Mouse (Mus musculus) hindbrain, embryonic 15.5 days (tissue): ENCODE results near the gene Ncbp1. TPM values are rescaled to one million over a fixed set of nuclear protein-coding genes. Genes with fewer than 3 reads are reported as not detected.

Experiments used
- ATAC-seq: fragments of 200-750 bp; cut with Nextera tagmentation; 2 replicates; pipeline ENCODE4 v1.8.0; 2017; ENCODE audit warnings: low read depth, moderate number of reproducible peaks, moderate TSS enrichment; ENCODE audit not compliant: low FRiP score
- H3K27ac ChIP-seq: fragments of 300-500 bp; sonication (generic); replicated peaks from 2 replicates; pipeline ENCODE4 v1.5.1; 2015; ENCODE audit warnings: mild to moderate bottlenecking, inconsistent platforms
- H3K27me3 ChIP-seq: fragments of 300-500 bp; sonication (generic); 2 replicates; pipeline ENCODE4 v1.6.1; 2015; ENCODE audit warnings: control low read depth, inconsistent platforms
- H3K36me3 ChIP-seq: fragments of 300-500 bp; sonication (generic); 2 replicates; pipeline ENCODE4 v1.6.1; 2015; ENCODE audit warnings: control low read depth, inconsistent platforms
- H3K4me1 ChIP-seq: fragments of 300-500 bp; sonication (generic); replicated peaks from 2 replicates; pipeline ENCODE4 v1.6.1; 2015; ENCODE audit warnings: control low read depth, inconsistent platforms
- H3K4me2 ChIP-seq: fragments of 300-500 bp; sonication (generic); 2 replicates; pipeline ENCODE4 v1.6.1; 2015; ENCODE audit warnings: moderate library complexity, mild to moderate bottlenecking, inconsistent platforms
- H3K4me3 ChIP-seq: fragments of 300-500 bp; sonication (generic); 2 replicates; pipeline ENCODE4 v1.5.1; 2015; ENCODE audit warnings: mild to moderate bottlenecking, inconsistent platforms
- H3K9ac ChIP-seq: fragments of 300-500 bp; sonication (generic); 2 replicates; pipeline ENCODE4 v1.6.1; 2015; ENCODE audit warnings: inconsistent platforms
- H3K9me3 ChIP-seq: fragments of 300-500 bp; sonication (generic); 2 replicates; pipeline ENCODE4 v1.6.1; 2016; ENCODE audit warnings: control low read depth, inconsistent platforms
- WGBS: fragments of 180-500 bp; shearing (Covaris S2); methylation state at CpG from one replicate; pipeline ENCODE4 v1.1.7; 2015; 5-methylcytosine and 5-hydroxymethylcytosine counted together
- polyA plus RNA-seq: library from polyadenylated mRNA; unstranded; fragments of >200 nt; fragmentation: Nextera tagmentation; extraction: Ambion mirVana; gene quantifications from 2 replicates; pipeline ENCODE4 v1.2.1, GENCODE M21; 2015

Ncbp1 gene
- polyA plus RNA-seq, 1 experiment from 2014 or later = 73.4 TPM

DNA sequence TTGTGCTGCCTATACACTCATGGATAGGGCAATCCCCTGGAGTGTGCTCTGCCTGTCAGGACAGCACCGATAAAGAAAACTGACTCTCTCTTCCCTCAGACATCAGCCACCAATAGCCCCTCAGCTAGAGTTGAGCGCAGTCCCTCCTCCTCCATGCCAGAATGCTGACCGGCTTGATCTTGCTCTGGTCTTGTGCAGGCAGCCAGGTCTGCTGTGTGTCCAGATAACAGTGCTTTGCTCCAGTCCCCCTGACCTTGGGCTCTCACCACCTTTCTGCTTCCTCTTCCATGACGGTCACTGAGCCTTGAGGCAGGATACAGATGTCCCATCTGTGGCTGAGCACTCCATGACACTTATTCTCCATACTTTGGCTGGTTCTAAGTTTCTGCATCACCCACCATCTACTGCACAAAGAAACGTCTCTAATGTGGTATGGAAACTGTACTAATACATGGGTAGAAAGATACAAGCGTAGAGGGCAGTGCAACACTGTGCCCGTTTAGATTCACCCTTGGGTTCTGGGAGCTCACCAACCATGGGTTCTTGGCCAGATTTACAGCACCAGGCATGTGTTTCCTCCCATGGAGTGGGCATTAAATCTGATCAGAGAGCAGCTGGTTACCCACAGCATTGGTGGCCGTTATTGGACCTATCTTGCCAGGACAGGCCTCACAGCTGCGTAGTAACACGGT lies 36.2 kb upstream of the Ncbp1 start:
- Histone ChIP-seq H3K9ac (no peak overlapping the region), H3K4me2 (no peak overlapping the region), H3K27ac (no peak overlapping the region), H3K4me3 (no peak overlapping the region), H3K4me1 (no peaks in the 10 kb centered on the region), H3K9me3 (no peaks in the 10 kb centered on the region), H3K36me3 (no peaks in the 10 kb centered on the region), H3K27me3 (no peaks in the 10 kb centered on the region)
- ATAC-seq = no peak
- WGBS = 88% methylated on average over 10 of the region's 10 CpGs

GRCm38 (mm10) chr4:46110084-46110483 lies 28.3 kb upstream of the Ncbp1 start:
- WGBS = 91% methylated on average over 8 of the region's 8 CpGs
- no peak overlapping the region for H3K9ac ChIP-seq
- no peaks in the 10 kb centered on the region for H3K27me3 ChIP-seq
- H3K4me1 ChIP-seq = no peaks in the 10 kb centered on the region
- ATAC-seq = no peak
- H3K36me3 ChIP-seq = peaks cover 14% of the 10 kb centered on the region
- H3K4me2 ChIP-seq = no peak overlapping the region
- H3K4me3 ChIP-seq = no peak overlapping the region
- no peak overlapping the region for H3K27ac ChIP-seq
- no peaks in the 10 kb centered on the region for H3K9me3 ChIP-seq

GRCm38 (mm10) chr4:46111361-46111760 lies 27.1 kb upstream of the Ncbp1 start:
- H3K9ac ChIP-seq = no peak overlapping the region
- no peaks in the 10 kb centered on the region for H3K4me1 ChIP-seq
- ATAC-seq = no peak
- no peak overlapping the region for H3K4me3 ChIP-seq
- H3K27me3 ChIP-seq = no peaks in the 10 kb centered on the region
- H3K9me3 ChIP-seq = no peaks in the 10 kb centered on the region
- no peak overlapping the region for H3K27ac ChIP-seq
- H3K36me3 ChIP-seq = peaks cover 26% of the 10 kb centered on the region
- no peak overlapping the region for H3K4me2 ChIP-seq
- WGBS = 55% methylated on average over 3 of the region's 3 CpGs

- H3K4me1 ChIP-seq = no peaks in the 10 kb centered on the region
- no peak for ATAC-seq
- WGBS = 67% methylated on average over 1 of the region's 1 CpGs
- H3K9me3 ChIP-seq = no peaks in the 10 kb centered on the region
- no peak overlapping the region for H3K4me3 ChIP-seq
- no peak overlapping the region for H3K9ac ChIP-seq
- no peaks in the 10 kb centered on the region for H3K27me3 ChIP-seq
- H3K4me2 ChIP-seq = no peak overlapping the region
- no peak overlapping the region for H3K27ac ChIP-seq
- H3K36me3 ChIP-seq = peaks cover 59% of the 10 kb centered on the region
These were observed 23.1 kb upstream of the Ncbp1 start for GRCm38 (mm10) chr4:46115308-46115707.

- Histone ChIP-seq H3K36me3 (peaks cover 70% of the 10 kb centered on the region), H3K9ac (no peak overlapping the region)
These were observed 21.8 kb upstream of the Ncbp1 start for GRCm38 (mm10) chr4:46116544-46117175.

GRCm38 (mm10) chr4:46117536-46117935 lies 20.9 kb upstream of the Ncbp1 start:
- H3K4me2 ChIP-seq = no peak overlapping the region
- ATAC-seq = no peak
- no peak overlapping the region for H3K27ac ChIP-seq
- peaks cover 76% of the 10 kb centered on the region for H3K36me3 ChIP-seq
- H3K4me3 ChIP-seq = no peak overlapping the region
- no peaks in the 10 kb centered on the region for H3K4me1 ChIP-seq
- no peaks in the 10 kb centered on the region for H3K27me3 ChIP-seq
- H3K9me3 ChIP-seq = no peaks in the 10 kb centered on the region
- H3K9ac ChIP-seq = no peak overlapping the region
- WGBS = 99% methylated on average over 4 of the region's 4 CpGs

More at GRCm38 (mm10) chr4:46116544-46117175, 21.8 kb upstream of the Ncbp1 start:
- H3K27ac ChIP-seq = no peak overlapping the region
- H3K4me1 ChIP-seq = no peaks in the 10 kb centered on the region
- H3K4me2 ChIP-seq = no peak overlapping the region
- 66% methylated on average over 10 of the region's 10 CpGs for WGBS
- H3K27me3 ChIP-seq = no peaks in the 10 kb centered on the region
- H3K4me3 ChIP-seq = no peak overlapping the region
- ATAC-seq = peak; percentile 48; the same call in 1 of the 2 replicates
- H3K9me3 ChIP-seq = no peaks in the 10 kb centered on the region

DNA sequence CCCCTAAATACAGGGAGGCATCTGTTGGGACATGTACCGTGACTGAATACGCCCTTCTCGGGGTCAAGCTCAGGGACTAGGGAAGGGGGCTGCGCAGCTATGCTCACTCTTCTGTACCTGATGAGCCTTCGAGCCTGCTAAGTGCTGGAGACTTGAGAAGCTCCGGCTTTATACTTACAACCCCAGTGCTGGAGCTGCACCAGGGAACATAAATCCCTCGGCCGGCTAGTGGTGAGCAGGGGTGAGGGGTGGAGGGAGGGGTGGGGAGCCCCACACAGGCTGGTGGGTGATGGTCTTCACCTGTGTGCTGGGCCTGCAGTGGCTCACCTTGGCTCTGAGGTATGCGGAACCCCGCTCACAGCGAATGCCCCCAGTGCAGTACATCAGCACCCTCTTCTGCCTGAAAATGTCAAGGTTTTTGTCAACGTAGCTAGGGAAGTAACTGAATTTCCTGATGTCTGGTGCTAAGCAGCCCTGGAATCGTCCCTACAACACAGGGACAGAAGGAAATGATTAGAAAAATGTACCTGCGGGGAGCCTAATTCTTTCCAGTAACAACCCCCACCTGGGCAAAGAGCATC lies 18.8 kb upstream of the Ncbp1 start:
- ATAC-seq = no peak
- no peaks in the 10 kb centered on the region for H3K27me3 ChIP-seq
- no peak overlapping the region for H3K4me2 ChIP-seq
- WGBS = 91% methylated on average over 14 of the region's 14 CpGs
- no peaks in the 10 kb centered on the region for H3K9me3 ChIP-seq
- H3K9ac ChIP-seq = no peak overlapping the region
- no peak overlapping the region for H3K27ac ChIP-seq
- H3K36me3 ChIP-seq = peaks cover 78% of the 10 kb centered on the region
- no peak overlapping the region for H3K4me3 ChIP-seq
- H3K4me1 ChIP-seq = no peaks in the 10 kb centered on the region

DNA sequence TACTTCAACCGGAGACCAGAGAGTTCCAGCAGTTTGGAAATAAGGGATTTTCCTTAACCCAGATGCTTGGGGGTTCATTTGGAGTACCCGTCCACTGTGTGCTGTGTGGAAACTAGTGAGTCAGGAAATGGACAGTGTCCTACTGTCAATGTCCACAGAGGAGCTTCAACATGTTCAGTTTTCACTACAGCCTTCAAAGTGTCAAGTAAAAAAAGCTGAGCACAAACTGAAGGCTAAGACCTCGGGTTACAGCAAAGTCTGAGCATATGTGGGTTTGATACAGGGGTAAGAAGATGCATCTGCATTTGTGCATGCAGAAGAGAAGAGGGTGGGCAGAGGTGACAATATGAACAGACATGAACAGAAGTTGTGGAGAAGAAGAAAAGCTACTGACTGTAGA lies 17.6 kb upstream of the Ncbp1 start:
- ATAC-seq = no peak
- peaks cover 77% of the 10 kb centered on the region for H3K36me3 ChIP-seq
- H3K4me2 ChIP-seq = no peak overlapping the region
- no peak overlapping the region for H3K9ac ChIP-seq
- H3K9me3 ChIP-seq = no peaks in the 10 kb centered on the region
- H3K27ac ChIP-seq = no peak overlapping the region
- 94% methylated on average over 3 of the region's 3 CpGs for WGBS
- no peaks in the 10 kb centered on the region for H3K27me3 ChIP-seq
- H3K4me1 ChIP-seq = no peaks in the 10 kb centered on the region
- H3K4me3 ChIP-seq = no peak overlapping the region

GRCm38 (mm10) chr4:46123358-46123757 lies 15.1 kb upstream of the Ncbp1 start:
- H3K9ac ChIP-seq = no peak overlapping the region
- no peaks in the 10 kb centered on the region for H3K27me3 ChIP-seq
- H3K4me2 ChIP-seq = no peak overlapping the region
- 89% methylated on average over 6 of the region's 6 CpGs for WGBS
- no peak overlapping the region for H3K27ac ChIP-seq
- no peak for ATAC-seq
- H3K4me3 ChIP-seq = no peak overlapping the region
- no peaks in the 10 kb centered on the region for H3K4me1 ChIP-seq
- no peaks in the 10 kb centered on the region for H3K9me3 ChIP-seq
- H3K36me3 ChIP-seq = peaks cover 66% of the 10 kb centered on the region

DNA sequence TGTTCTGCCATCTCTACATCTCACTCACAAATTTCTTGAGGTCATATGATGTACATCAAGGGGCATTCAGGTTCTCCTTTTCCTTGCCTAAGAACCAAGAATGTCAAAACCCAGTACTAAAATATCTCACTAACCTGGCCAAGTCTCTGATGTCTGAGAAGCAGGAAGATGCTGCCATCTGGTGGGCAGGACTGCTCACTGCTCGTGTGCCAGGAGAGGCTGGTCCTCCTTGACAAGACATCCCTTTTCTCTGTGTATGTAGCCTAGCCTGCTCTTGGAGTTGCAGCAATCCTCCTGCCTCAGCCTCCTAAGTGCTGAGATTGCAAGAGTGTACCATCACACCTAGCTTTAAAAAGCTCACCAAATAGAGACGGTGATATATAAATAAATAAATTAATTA lies 11.9 kb upstream of the Ncbp1 start:
- Histone ChIP-seq H3K4me2 (no peak overlapping the region), H3K9ac (no peak overlapping the region), H3K27me3 (no peaks in the 10 kb centered on the region), H3K4me1 (no peaks in the 10 kb centered on the region), H3K27ac (no peak overlapping the region), H3K9me3 (no peaks in the 10 kb centered on the region), H3K4me3 (no peak overlapping the region), H3K36me3 (peaks cover 63% of the 10 kb centered on the region)
- 50% methylated on average over 2 of the region's 2 CpGs for WGBS
- no peak for ATAC-seq

DNA sequence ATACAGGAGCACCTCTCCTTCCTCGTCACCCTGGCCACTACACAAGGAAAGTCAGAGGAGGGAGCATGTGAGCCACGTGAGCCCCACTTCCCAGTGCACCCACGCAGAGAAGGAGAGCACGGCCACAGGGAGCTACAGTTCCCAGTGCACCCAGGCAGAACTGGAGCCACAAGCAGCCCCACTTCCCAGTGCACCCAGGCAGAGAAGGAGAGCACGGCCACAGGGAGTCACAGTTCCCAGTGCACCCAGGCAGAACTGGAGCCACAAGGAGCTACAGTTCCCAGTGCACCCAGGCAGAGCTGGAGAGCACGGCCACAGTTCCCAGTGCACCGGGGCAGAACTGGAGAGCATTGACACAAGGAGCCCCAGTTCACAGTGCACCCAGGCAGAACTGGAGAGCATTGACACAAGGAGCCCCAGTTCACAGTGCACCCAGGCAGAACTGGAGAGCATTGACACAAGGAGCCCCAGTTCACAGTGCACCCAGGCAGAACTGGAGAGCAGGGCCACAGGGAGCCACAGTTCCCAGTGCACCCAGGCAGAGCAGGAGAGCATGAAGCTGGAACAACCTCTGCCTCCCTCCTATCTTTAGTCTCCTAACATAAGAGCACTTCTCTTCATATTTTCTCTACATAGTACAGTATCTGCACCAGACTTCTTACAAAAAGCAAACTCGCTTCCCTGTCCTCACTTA lies 9.0 kb upstream of the Ncbp1 start:
- H3K36me3 ChIP-seq = peaks cover 62% of the 10 kb centered on the region
- H3K9ac ChIP-seq = no peak overlapping the region
- H3K4me1 ChIP-seq = no peaks in the 10 kb centered on the region
- H3K27me3 ChIP-seq = no peaks in the 10 kb centered on the region
- WGBS = 84% methylated on average over 8 of the region's 8 CpGs
- H3K4me2 ChIP-seq = no peak overlapping the region
- no peak overlapping the region for H3K4me3 ChIP-seq
- H3K27ac ChIP-seq = no peak overlapping the region
- no peak for ATAC-seq
- no peaks in the 10 kb centered on the region for H3K9me3 ChIP-seq

DNA sequence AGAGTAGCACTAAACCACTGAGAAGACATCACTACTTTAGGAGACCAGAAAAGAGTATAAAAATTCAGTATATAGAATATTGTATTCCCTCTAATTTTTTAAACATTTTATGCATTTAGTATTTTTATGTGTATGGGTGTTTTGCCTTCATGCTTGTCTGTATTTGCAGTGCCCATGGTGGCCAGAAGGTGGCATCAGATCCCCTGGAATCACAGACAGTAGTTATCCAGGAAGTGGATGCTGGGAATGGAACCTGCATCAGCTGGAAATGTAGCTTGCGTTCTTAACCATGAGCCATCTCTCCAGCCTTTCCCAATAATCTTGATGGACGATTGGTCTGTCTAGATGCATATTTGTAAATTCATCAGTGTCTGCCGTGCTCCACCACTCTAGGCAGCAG lies 8.2 kb upstream of the Ncbp1 start:
- Histone ChIP-seq H3K36me3 (peaks cover 58% of the 10 kb centered on the region), H3K9ac (no peak overlapping the region), H3K4me1 (no peaks in the 10 kb centered on the region), H3K27me3 (no peaks in the 10 kb centered on the region), H3K4me3 (no peak overlapping the region), H3K9me3 (no peaks in the 10 kb centered on the region), H3K27ac (no peak overlapping the region), H3K4me2 (no peak overlapping the region)
- 72% methylated on average over 3 of the region's 3 CpGs for WGBS
- ATAC-seq = no peak
